Mouse (Mus musculus) liver, embryonic 13.5 days (tissue): Measurements from ENCODE around the gene Robo2. TPM values are rescaled to one million over a fixed set of nuclear protein-coding genes. Genes with fewer than 3 reads are reported as not detected.

Experiments used
- ATAC-seq: fragments of 200-750 bp; cut with Nextera tagmentation; 2 replicates; pipeline ENCODE4 v1.8.0; 2017; ENCODE audit warnings: low read depth, mild to moderate bottlenecking, moderate number of reproducible peaks, moderate library complexity
- DNase-seq: peaks from one replicate; pipeline ENCODE4 v3.0.0; 2022
- H3K27ac ChIP-seq: fragments of 300-500 bp; sonication (generic); 2 replicates; pipeline ENCODE4 v1.5.1; 2015; ENCODE audit warnings: moderate library complexity, mild to moderate bottlenecking, inconsistent platforms
- H3K27me3 ChIP-seq: fragments of 300-500 bp; sonication (generic); 2 replicates; pipeline ENCODE4 v1.6.1; 2015; ENCODE audit warnings: mild to moderate bottlenecking, inconsistent platforms
- H3K36me3 ChIP-seq: fragments of 300-500 bp; sonication (generic); 2 replicates; pipeline ENCODE4 v1.6.1; 2015; ENCODE audit warnings: mild to moderate bottlenecking, inconsistent platforms
- H3K4me1 ChIP-seq: fragments of 300-500 bp; sonication (generic); replicated peaks from 2 replicates; pipeline ENCODE4 v1.6.1; 2015; ENCODE audit warnings: inconsistent platforms
- H3K4me2 ChIP-seq: fragments of 300-500 bp; sonication (generic); 2 replicates; pipeline ENCODE4 v1.6.1; 2015; ENCODE audit warnings: inconsistent platforms, mild to moderate bottlenecking, moderate library complexity
- H3K4me3 ChIP-seq: fragments of 300-500 bp; sonication (generic); replicated peaks from 2 replicates; pipeline ENCODE4 v1.5.1; 2015; ENCODE audit warnings: mild to moderate bottlenecking, inconsistent platforms
- H3K9ac ChIP-seq: fragments of 300-500 bp; sonication (generic); 2 replicates; pipeline ENCODE4 v1.6.1; 2015; ENCODE audit warnings: mild to moderate bottlenecking, inconsistent platforms
- H3K9me3 ChIP-seq: fragments of 300-500 bp; sonication (generic); replicated peaks from 2 replicates; pipeline ENCODE4 v1.6.1; 2016; ENCODE audit warnings: inconsistent platforms
- whole genome bisulfite sequencing: fragments of 180-500 bp; shearing (Covaris S2); methylation state at CpG from one replicate; pipeline ENCODE4 v1.1.7; 2015; ENCODE audit not compliant: insufficient replicate concordance; 5-methylcytosine and 5-hydroxymethylcytosine counted together
- polyA plus RNA-seq: library from polyadenylated mRNA; unstranded; fragments of >200 nt; fragmentation: Nextera tagmentation; extraction: Ambion mirVana; gene quantifications from 2 replicates; pipeline ENCODE4 v1.2.1, GENCODE M21; 2015

The Robo2 gene
- polyA plus RNA-seq, 1 experiment from 2014 or later: 4.8 TPM

DNA sequence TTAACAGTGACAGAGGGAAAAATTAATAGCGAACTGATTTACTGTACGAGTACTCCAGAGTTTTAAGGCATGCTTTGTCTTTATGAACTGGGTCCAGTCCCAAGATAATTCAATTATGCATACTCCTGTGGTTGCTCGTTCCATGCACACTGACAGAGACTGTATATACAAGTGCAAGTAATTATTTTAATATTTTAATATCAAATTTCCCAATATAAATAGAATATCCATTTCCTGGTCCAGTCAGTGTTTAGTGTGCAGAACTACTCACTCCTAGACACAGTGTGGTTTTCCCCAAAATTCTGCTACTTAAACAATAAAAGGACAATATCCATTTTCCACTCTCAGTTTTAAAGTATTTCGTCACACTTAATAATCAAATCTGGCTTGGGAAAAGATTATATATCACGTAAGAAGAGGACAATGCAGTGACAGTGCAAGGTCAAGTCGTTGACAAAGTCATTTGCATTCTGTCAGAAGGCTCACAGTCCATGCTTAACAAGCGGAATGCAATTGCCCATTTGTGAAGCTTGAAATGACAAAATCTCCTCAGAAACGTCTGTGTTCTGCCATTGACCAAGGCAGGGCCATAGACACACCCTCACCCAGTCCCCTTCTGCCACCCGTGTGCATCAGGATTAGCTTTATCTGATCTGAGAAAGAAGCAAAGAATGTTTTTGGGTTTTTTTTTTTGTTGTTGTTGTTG is 89.8 kb downstream of the Robo2 start:
- ATAC-seq: no peak
- H3K4me3 ChIP-seq: no peak overlapping the region
- no peaks in the 10 kb centered on the region for H3K27me3 ChIP-seq
- no peak overlapping the region for H3K27ac ChIP-seq
- no peaks in the 10 kb centered on the region for H3K36me3 ChIP-seq
- no peak overlapping the region for H3K9ac ChIP-seq
- H3K4me1 ChIP-seq: no peaks in the 10 kb centered on the region
- H3K9me3 ChIP-seq: no peaks in the 10 kb centered on the region
- H3K4me2 ChIP-seq: no peak overlapping the region
- DNase-seq: no peak
- 56% methylated on average over 9 of the region's 9 CpGs for WGBS

DNA sequence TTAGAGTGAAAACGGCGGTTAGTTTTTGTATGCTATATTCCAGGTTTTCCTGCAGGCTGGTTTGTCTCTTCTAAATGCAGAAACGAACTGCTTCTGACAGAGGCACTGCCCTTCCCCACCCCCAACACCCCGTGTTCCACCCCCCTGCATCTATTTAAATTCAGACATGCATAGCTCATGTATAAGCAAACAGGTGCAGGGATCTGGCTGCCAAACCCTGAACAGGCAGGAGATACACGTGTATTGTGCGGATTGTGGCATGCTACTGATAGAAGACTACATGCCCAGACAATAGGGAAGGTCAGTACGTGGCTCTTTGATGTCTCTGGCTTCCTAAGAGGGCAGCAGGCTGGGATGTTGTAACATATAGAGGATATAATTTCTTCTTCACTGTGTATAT is 95.5 kb downstream of the Robo2 start:
- DNase-seq: no peak
- no peak for ATAC-seq
- Histone ChIP-seq H3K4me2 (no peak overlapping the region), H3K9me3 (no peaks in the 10 kb centered on the region), H3K4me1 (no peaks in the 10 kb centered on the region), H3K4me3 (no peak overlapping the region), H3K27me3 (no peaks in the 10 kb centered on the region), H3K27ac (no peak overlapping the region), H3K9ac (no peak overlapping the region), H3K36me3 (no peaks in the 10 kb centered on the region)
- WGBS: 51% methylated on average over 7 of the region's 7 CpGs

DNA sequence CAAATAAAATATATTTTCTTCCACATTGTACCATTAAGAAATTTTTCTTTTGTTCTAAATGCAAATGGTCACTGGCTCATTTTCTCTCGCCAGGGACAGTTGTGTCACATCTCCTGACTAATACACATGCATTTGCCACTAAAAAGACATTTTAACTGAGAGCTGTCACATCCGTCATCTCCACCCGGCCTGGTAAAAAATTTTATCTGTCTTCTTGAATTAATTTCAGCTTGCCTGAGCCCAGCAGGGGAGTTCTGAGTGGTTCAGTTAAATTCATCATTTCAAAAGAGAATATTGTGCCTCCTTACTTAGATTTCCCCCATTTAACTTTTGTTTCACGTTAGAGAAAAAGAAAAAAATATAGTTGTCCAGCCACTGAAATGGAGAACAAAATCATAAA is 98.4 kb downstream of the Robo2 start:
- WGBS: 59% methylated on average over 4 of the region's 4 CpGs
- Histone ChIP-seq H3K9ac (no peak overlapping the region), H3K9me3 (no peaks in the 10 kb centered on the region), H3K4me1 (no peaks in the 10 kb centered on the region), H3K36me3 (no peaks in the 10 kb centered on the region), H3K27ac (no peak overlapping the region), H3K27me3 (no peaks in the 10 kb centered on the region), H3K4me3 (no peak overlapping the region), H3K4me2 (no peak overlapping the region)
- no peak for DNase-seq
- no peak for ATAC-seq

DNA sequence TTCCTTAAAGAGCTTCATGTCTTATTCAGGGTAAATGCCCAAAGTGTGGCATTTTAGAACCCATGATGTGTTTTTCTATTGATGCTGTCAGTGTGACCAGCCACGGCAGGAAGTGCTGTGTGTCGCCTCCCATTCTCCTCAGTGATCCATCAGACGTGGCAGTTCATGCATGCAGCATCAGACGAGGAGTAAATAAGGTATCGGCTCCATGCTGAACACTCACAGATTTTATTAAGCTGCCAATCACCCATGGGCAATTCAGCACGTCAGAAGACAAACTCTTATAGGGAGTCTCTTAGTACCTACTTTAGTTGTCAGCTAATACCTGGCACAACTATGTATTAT is 104.1 kb downstream of the Robo2 start:
- Histone ChIP-seq H3K4me3 (no peak overlapping the region), H3K27me3 (no peaks in the 10 kb centered on the region), H3K27ac (no peak overlapping the region), H3K36me3 (no peaks in the 10 kb centered on the region), H3K9ac (no peak overlapping the region), H3K4me2 (no peak overlapping the region), H3K4me1 (no peaks in the 10 kb centered on the region), H3K9me3 (no peaks in the 10 kb centered on the region)
- ATAC-seq (no peak), DNase-seq (no peak)
- WGBS: 53% methylated on average over 6 of the region's 6 CpGs

DNA sequence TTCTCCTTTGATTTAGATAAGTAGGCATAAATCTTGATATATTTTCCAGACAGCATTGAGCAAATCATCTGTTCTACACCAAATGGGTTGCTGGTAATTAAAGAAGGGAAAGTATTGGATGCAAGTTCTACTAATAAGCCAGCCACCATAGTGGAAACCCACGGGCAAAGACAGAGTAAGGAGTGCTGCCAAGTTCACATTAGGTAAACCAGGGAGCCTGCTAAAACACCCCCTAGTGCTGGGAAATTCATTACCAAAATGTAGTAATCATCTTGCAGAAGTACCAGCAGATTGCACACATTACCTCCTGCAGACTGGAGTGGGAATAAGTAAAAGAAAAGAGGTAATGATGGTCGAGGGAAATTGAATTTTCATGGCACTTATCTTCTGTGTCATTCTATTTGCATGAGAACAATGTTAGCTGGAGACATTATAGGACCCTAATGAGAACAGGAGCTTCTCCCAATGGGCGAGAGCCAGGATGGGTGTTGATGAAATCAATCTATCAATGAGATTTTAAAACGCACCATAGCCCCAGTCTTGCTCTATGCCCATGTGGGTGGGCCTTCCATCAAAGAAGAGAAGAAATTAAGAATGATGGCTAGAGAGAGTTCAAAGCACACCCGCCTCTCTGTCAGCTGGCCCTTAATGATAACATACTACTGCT is 104.6 kb downstream of the Robo2 start:
- no peak for ATAC-seq
- Histone ChIP-seq H3K4me1 (no peaks in the 10 kb centered on the region), H3K4me2 (no peak overlapping the region), H3K27ac (no peak overlapping the region), H3K9me3 (no peaks in the 10 kb centered on the region), H3K27me3 (no peaks in the 10 kb centered on the region), H3K36me3 (no peaks in the 10 kb centered on the region), H3K4me3 (no peak overlapping the region), H3K9ac (no peak overlapping the region)
- no peak for DNase-seq
- 51% methylated on average over 5 of the region's 5 CpGs for WGBS

DNA sequence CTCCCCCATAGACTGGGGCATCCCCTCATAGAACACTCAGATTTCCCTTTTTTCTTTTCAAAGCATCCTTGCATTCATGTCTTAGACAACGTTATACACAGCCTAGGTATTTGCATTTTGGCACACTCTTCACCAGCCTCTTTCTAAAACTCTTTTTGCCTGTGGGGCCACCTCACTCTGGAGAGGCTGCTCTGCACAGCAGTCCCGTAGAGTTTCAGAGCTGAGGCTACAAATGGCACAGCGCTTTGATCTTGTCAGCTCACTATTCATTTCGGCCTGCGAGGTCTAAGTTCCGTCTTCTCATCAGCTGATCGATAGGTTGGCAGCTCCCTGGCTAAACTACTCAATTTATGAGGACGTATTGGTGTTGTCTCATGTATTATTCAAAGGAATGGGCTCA is 123.7 kb downstream of the Robo2 start:
- Histone ChIP-seq H3K36me3 (no peaks in the 10 kb centered on the region), H3K4me2 (no peak overlapping the region), H3K9ac (no peak overlapping the region), H3K27ac (no peak overlapping the region), H3K4me3 (no peak overlapping the region), H3K4me1 (no peaks in the 10 kb centered on the region), H3K27me3 (no peaks in the 10 kb centered on the region), H3K9me3 (no peaks in the 10 kb centered on the region)
- WGBS: 70% methylated on average over 8 of the region's 8 CpGs
- DNase-seq (no peak), ATAC-seq (no peak)

DNA sequence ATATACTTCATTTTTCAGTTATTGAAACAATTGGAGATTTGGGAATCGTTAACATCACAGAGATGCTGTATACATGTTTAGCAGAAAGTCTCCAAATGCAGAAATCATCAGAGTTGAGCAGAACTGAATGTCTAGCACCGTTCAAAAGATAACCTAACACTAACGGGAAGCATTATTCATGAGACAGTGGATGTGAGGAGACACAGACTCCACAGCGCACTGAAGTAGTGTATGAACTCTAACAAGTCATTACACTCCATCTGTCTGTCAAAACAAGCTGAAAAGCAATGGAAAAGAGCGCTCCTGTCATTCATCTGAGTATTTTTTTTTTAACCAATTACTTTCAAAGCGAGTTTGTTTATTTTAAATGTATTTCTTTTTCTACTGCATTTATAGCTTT is 129.1 kb downstream of the Robo2 start:
- Histone ChIP-seq H3K9me3 (no peaks in the 10 kb centered on the region), H3K4me1 (no peaks in the 10 kb centered on the region), H3K4me3 (no peak overlapping the region), H3K36me3 (no peaks in the 10 kb centered on the region), H3K27ac (no peak overlapping the region), H3K27me3 (no peaks in the 10 kb centered on the region), H3K4me2 (no peak overlapping the region), H3K9ac (no peak overlapping the region)
- ATAC-seq (no peak), DNase-seq (no peak)
- WGBS: 64% methylated on average over 6 of the region's 6 CpGs

DNA sequence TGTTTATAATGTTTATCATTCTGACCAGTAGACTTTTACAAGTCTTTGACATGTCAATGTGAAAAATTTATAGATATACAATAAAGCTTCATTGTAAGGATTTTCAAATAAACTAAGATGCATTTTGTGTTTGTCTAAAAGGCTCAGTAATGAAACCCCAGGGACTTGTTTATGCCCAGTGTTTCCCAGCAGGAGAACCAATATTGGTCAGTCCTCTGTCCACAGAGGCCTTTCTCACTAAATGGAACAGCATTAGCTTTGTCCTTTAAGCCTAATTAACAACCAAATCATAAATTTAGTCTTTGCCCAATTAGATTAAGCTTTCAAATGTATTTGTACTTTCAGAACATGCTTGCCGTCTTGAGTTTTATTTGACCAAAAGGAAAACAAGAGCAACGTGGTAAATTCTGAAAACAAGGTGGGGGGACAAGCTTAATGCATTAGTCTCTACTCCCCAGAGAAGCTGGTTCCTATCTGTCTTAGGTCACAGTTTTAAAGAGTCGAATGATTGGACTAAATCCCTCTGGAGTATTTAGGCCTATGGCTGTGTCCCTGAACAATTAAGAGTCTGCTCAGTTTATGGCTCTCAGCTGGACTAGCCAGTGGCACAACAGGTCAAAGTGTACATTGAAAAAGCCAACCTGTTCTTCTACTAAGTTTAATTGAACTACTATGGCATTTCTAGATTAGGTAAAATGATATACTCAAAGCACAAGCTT is 134.6 kb downstream of the Robo2 start:
- Histone ChIP-seq H3K4me2 (no peak overlapping the region), H3K4me1 (no peaks in the 10 kb centered on the region), H3K9me3 (no peaks in the 10 kb centered on the region), H3K9ac (no peak overlapping the region), H3K27me3 (no peaks in the 10 kb centered on the region), H3K4me3 (no peak overlapping the region), H3K36me3 (no peaks in the 10 kb centered on the region), H3K27ac (no peak overlapping the region)
- WGBS: 53% methylated on average over 3 of the region's 3 CpGs
- DNase-seq (no peak), ATAC-seq (no peak)

DNA sequence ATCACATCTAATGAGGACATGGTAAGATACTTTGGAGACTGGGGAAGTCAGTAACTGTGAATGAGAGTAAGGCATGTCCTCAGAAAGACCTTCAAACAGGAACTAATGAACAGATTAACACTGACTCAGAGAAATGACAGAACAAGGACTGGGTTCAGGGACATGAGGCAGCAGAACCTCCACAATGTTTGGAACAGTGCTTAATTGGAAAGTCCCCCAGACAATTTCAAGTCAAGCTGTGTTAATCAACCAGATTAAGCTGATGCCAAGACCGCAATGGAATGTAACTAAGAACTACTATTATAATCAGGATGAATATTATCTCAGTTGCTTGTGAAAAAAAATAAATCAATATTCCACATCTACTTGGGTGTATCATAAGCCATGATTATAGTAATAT is 137.0 kb downstream of the Robo2 start:
- no peak overlapping the region for H3K4me2 ChIP-seq
- H3K27ac ChIP-seq: no peak overlapping the region
- H3K4me1 ChIP-seq: no peaks in the 10 kb centered on the region
- H3K4me3 ChIP-seq: no peak overlapping the region
- DNase-seq (no peak), ATAC-seq (no peak)
- H3K9me3 ChIP-seq: no peaks in the 10 kb centered on the region
- H3K9ac ChIP-seq: no peak overlapping the region
- no peaks in the 10 kb centered on the region for H3K36me3 ChIP-seq
- H3K27me3 ChIP-seq: no peaks in the 10 kb centered on the region
- WGBS: 72% methylated on average over 1 of the region's 1 CpGs

DNA sequence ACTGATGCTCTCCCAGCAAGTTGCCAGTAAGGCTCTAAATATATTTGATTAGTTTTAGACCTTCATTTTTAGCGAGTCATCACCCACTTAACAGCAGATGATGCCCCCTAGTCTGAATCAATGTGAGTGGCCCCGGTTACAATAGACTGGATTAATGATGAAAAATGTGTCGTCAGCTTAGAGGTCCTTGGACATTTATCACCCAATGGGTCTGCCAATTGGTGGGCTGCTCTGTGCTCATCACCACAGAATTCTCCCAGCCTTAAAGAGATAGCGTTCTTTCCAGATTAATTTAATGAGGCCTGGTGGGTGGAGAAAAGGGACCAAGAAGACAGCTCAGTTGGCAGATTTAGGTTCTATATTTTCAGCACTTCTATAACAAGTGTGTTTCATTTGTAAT is 138.6 kb downstream of the Robo2 start:
- Histone ChIP-seq H3K9ac (no peak overlapping the region), H3K9me3 (no peaks in the 10 kb centered on the region), H3K4me1 (no peaks in the 10 kb centered on the region), H3K4me3 (no peak overlapping the region), H3K27me3 (no peaks in the 10 kb centered on the region), H3K4me2 (no peak overlapping the region), H3K27ac (no peak overlapping the region), H3K36me3 (no peaks in the 10 kb centered on the region)
- WGBS: 51% methylated on average over 4 of the region's 4 CpGs
- ATAC-seq: no peak
- DNase-seq: no peak

DNA sequence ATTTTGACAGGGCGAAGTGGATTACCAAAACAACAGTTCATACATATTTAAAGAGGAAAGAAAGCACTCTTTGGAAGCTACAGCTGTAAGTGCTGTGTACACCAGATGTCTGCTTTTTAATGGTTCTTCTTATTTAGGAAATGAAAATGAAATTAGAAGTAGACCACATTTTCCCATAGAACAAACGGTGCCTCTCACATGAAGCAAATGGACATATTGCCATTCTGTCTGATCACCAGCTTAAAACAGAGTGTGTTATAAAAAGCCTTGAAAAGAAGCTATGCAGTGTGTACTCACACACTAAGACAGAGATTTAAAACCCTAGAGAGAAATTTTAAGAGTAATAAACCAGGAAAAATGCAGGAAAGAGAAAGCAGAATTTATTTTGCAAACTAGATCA is 153.4 kb downstream of the Robo2 start:
- Histone ChIP-seq H3K27ac (no peak overlapping the region), H3K4me1 (no peaks in the 10 kb centered on the region), H3K4me3 (no peak overlapping the region), H3K36me3 (no peaks in the 10 kb centered on the region), H3K4me2 (no peak overlapping the region), H3K27me3 (no peaks in the 10 kb centered on the region), H3K9me3 (no peaks in the 10 kb centered on the region), H3K9ac (no peak overlapping the region)
- WGBS: 57% methylated on average over 2 of the region's 2 CpGs
- DNase-seq (no peak), ATAC-seq (no peak)

DNA sequence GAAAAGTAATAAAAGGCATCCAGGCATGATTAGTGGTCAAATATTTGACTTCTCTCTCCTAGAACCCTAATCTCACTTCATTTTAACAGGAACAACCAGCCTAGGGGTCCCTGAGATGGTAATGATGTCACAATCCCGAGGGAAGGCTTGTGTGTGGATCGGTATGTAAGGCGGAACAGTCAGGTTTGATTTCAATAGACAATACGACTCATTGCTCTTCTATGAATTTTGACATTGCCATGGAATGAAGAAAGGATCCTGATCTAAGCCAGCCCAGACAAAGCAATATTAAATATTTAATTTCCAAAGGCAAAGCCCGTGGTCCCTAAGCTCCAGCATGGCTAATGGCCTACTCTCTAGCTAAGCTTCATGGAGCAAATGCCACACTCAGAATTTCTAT is 167.2 kb downstream of the Robo2 start:
- Histone ChIP-seq H3K9ac (no peak overlapping the region), H3K36me3 (no peaks in the 10 kb centered on the region), H3K27ac (no peak overlapping the region), H3K4me3 (no peak overlapping the region), H3K4me1 (no peaks in the 10 kb centered on the region), H3K4me2 (no peak overlapping the region), H3K27me3 (no peaks in the 10 kb centered on the region), H3K9me3 (no peaks in the 10 kb centered on the region)
- 66% methylated on average over 5 of the region's 5 CpGs for WGBS
- ATAC-seq: no peak
- DNase-seq: no peak
